Mouse (Mus musculus) layer of hippocampus, postnatal 25 days (tissue): ENCODE results near the gene Gm10837. TPM values are rescaled to one million over a fixed set of nuclear protein-coding genes. Genes with fewer than 3 reads are reported as not detected.

Source experiments
- DNase-seq, 2 experiments: peaks; one replicate each; pipeline ENCODE4 v3.0.0; 2022; ENCODE audit warnings: mixed read lengths in 2 of 2, low spot score in 1 of 2; ENCODE audit errors: extremely low spot score in 1 of 2
- total RNA-seq, 2 experiments: library from RNA; stranded (reverse); gene quantifications; 2 replicates each; pipeline ENCODE4 v1.2.3; 2021

The Gm10837 gene
- total RNA-seq, 2 experiments from 2014 or later, result 0.23 TPM; not detected in 1

DNA sequence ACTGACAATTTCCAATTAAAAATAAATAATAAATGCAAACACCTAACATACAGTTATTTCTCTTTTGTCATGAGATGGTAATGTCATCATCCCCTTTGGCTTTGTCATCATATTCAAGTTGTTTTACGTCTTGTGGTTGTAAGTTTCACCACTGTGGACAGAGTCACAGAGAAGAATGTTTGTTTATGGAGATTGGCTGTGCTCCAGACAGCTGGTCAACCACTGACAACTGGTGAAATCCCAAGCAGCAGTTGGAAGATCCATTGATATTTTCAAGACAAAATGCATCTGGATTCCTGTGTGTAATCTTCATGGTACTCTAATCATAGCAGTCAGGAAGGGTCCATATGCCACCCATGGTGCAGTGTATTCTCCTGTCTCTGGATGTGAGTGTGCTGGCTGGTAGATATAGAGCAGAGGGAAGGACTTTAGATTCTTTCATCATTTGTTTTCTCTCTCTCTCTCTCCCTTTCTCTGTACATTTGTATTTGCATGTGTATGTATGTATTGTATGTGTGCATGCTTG is 23.2 kb downstream of the Gm10837 start:
- DNase-seq, result no peak

DNA sequence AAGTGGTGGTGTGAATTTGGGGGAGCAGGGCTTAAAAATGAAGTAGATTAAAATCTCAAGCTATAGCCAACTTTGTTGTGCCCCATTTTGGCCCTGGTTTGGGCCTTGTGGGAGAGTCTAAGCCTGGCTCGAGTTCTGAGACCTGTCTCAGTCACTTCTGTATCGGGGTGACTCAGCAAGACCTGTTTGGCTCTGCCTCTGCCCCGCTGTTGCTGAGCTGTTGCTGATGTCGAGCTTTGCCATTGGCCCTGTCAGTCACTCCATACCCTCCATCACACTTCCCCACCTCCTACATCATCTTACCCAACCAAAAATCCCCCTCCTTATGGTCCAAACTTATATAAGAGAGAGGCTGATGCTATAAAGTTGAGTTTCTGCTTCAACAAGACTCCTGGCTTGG is 38.1 kb downstream of the Gm10837 start:
- DNase-seq, result no peak

DNA sequence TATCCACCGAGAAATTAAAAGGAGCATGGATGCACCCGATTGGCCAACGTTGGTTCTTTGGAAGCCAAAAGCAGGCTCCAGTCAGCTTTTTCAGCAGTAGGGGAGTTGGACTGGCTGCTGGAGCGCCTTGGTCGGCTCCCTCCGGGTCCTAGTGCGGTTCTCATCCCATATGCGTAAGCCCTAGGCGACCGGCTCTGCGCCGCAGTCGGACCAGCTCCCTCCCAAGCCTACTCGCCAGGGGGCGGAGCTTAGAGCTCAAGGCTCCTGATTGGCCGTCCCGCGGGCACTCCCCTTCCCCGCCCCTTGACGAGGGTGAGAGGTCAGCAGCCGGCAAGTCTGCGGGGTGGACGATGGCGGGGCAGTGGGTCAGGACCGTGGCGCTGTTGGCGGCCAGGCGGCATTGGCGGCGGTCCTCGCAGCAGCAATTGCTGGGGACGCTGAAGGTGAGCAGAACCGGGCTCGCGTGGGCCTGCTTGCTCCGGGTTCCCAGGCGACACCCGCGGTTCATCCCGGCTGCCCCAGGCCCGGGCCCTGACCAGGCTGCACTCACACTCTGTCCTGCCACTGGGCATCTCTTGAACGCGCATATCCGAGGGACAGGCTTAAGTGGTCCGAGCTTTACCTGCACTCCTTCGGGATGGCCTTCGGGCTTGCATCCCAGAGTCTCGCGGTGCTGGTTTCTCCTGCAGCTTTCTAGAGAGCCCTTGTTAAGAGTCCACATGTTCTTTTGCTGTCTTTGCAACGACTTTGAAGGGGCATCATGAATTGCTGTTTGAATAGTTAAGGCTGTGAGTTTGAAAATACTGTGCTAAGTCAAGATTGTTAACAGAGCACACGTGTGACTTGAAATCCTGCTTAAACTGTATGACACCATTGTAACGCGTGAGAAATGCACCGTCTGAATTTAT is 43.9 kb downstream of the Gm10837 start, which contains the start of gene Pcca:
Gene Pcca (plus strand): TSS at position 308 of the 908 bp plus-strand sequence.
- peak; percentile 85 to 89 for DNase-seq

DNA sequence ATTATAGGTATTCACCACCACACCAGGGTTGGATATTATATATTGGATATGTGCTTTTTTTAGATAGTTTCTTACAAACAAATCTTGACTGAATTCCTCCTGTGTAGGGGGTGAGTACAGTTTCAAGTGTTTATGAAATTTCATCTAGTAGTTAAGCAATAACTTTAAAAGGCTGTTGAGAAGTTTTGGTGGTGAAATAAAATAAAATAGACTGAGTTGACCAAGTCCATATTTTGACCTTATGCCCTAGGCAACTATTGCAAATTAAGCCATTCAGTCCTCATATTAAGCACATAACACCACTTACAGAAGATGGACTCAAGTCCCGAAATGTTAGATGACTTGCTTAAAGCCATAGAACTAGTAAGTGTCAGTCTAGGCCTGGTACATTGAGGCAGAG is 45.6 kb downstream of the Gm10837 start:
- no peak for DNase-seq

Other genes starting within 250 kb of the Gm10837 start
- gene Gm5089, start 39.5 kb upstream of the Gm10837 start, total RNA-seq, result under 1 TPM; 0.12 to 0.42 TPM
- gene Zic5, start 24.9 kb upstream of the Gm10837 start, total RNA-seq, result 1 to 10 TPM; 3.3 to 6.2 TPM
- 10 to 100 TPM; 14.6 to 18.1 TPM for gene Zic2, start 15.2 kb upstream of the Gm10837 start, total RNA-seq
- gene Pcca, start 43.7 kb downstream of the Gm10837 start, total RNA-seq, result 10 to 100 TPM; 35.1 to 40.6 TPM